Mouse (Mus musculus): ENCODE measurements around the gene Krt32. TPM values are rescaled to one million over a fixed set of nuclear protein-coding genes. Genes with fewer than 3 reads are reported as not detected.

Gene Krt32
- total and polyA plus RNA-seq, 3 experiments = not detected

- Histone ChIP-seq H3K36me3 (ENCODE audit: control insufficient read depth in 1 of 2, insufficient read depth in 2 of 2, low read length in 2 of 2) (no peaks in the 10 kb centered on the region), H3K9me3 (replicated peaks; ENCODE audit: insufficient read depth, low read length) (no peaks in the 10 kb centered on the region), H3K4me3 (ENCODE audit: control insufficient read depth in 1 of 2, insufficient read depth in 1 of 2, low read depth in 2 of 2, low read length in 2 of 2) (no peak overlapping the region), H3K79me2 (ENCODE audit: control insufficient read depth, insufficient read depth, low read length, poor library complexity) (no peaks in the 10 kb centered on the region), H3K27ac (ENCODE audit: control insufficient read depth, low read depth, low read length) (no peak overlapping the region), H3K4me1 (ENCODE audit: control insufficient read depth in 1 of 2, insufficient read depth in 2 of 2, low read length in 2 of 2) (no peaks in the 10 kb centered on the region), H3K9ac (ENCODE audit: control insufficient read depth, low read depth, low read length, poor library complexity, severe bottlenecking) (no peak overlapping the region), H3K27me3 (ENCODE audit: control insufficient read depth in 1 of 2, insufficient read depth in 2 of 2, low read length in 2 of 2) (no peaks in the 10 kb centered on the region)
- no peak for DNase-seq (ENCODE audit: low read depth, low spot score)
- TF ChIP-seq MYC (IDR thresholded peaks at IDR 0.05; ENCODE audit: low read depth, low read length) (no peak), POLR2AphosphoS5 (IDR thresholded peaks at IDR 0.05; ENCODE audit: borderline replicate concordance, low read depth, low read length) (no peak), MAX (IDR thresholded peaks at IDR 0.05; ENCODE audit: low read length) (no peak), TBP (IDR thresholded peaks at IDR 0.05; ENCODE audit: low read depth, low read length) (no peak), RAD21 (IDR thresholded peaks at IDR 0.05; ENCODE audit: low read depth, low read length) (no peak), TCF12 (IDR thresholded peaks at IDR 0.05; ENCODE audit: low read depth, low read length) (no peak), EP300 (IDR thresholded peaks at IDR 0.05; ENCODE audit: low read depth in 1 of 2, low read length in 2 of 2) (no peak), E2F4 (IDR thresholded peaks at IDR 0.05; ENCODE audit: borderline replicate concordance, low read depth, low read length) (no peak), MXI1 (IDR thresholded peaks at IDR 0.05; ENCODE audit: low read depth, low read length) (no peak), POLR2AphosphoS2 (IDR thresholded peaks at IDR 0.05; ENCODE audit: low read length) (no peak), HCFC1 (IDR thresholded peaks at IDR 0.05; ENCODE audit: low read depth, low read length) (no peak), GATA1 (IDR thresholded peaks at IDR 0.05; ENCODE audit: low read depth, low read length) (no peak), CTCF (IDR thresholded peaks at IDR 0.05 in 2 of 3, conservative IDR thresholded peaks at IDR 0.05 in 1 of 3; ENCODE audit: control insufficient read depth in 1 of 3, insufficient read depth in 1 of 3, low read depth in 2 of 3, low read length in 3 of 3, poor library complexity in 1 of 3, severe bottlenecking in 1 of 3) (no peak), ZNF384 (IDR thresholded peaks at IDR 0.05; ENCODE audit: low read depth, low read length) (no peak), MEF2A (IDR thresholded peaks at IDR 0.05; ENCODE audit: extremely low read depth, insufficient replicate concordance, low read depth, low read length, poor library complexity, severe bottlenecking) (no peak), NRF1 (IDR thresholded peaks at IDR 0.05; ENCODE audit: insufficient read depth, low read depth, low read length, poor library complexity, severe bottlenecking) (no peak), USF1 (IDR thresholded peaks at IDR 0.05; ENCODE audit: low read depth, low read length) (no peak)
Observed at GRCm38 (mm10) chr11:100073873-100074272, 14.2 kb downstream of the Krt32 start.

- Histone ChIP-seq H3K27me3 (ENCODE audit: control insufficient read depth in 1 of 2, insufficient read depth in 2 of 2, low read length in 2 of 2) (no peaks in the 10 kb centered on the region), H3K4me3 (ENCODE audit: control insufficient read depth in 1 of 2, insufficient read depth in 1 of 2, low read depth in 2 of 2, low read length in 2 of 2) (no peak overlapping the region), H3K27ac (ENCODE audit: control insufficient read depth, low read depth, low read length) (no peak overlapping the region), H3K36me3 (ENCODE audit: control insufficient read depth in 1 of 2, insufficient read depth in 2 of 2, low read length in 2 of 2) (no peaks in the 10 kb centered on the region), H3K79me2 (ENCODE audit: control insufficient read depth, insufficient read depth, low read length, poor library complexity) (no peaks in the 10 kb centered on the region), H3K9me3 (replicated peaks; ENCODE audit: insufficient read depth, low read length) (no peaks in the 10 kb centered on the region), H3K9ac (ENCODE audit: control insufficient read depth, low read depth, low read length, poor library complexity, severe bottlenecking) (no peak overlapping the region), H3K4me1 (ENCODE audit: control insufficient read depth in 1 of 2, insufficient read depth in 2 of 2, low read length in 2 of 2) (no peaks in the 10 kb centered on the region)
- TF ChIP-seq MAFK (IDR thresholded peaks at IDR 0.05; ENCODE audit: borderline replicate concordance, low read depth, low read length) (no peak), TBP (IDR thresholded peaks at IDR 0.05; ENCODE audit: low read depth, low read length) (no peak), USF1 (IDR thresholded peaks at IDR 0.05; ENCODE audit: low read depth, low read length) (no peak), ZNF384 (IDR thresholded peaks at IDR 0.05; ENCODE audit: low read depth, low read length) (no peak), ETS1 (IDR thresholded peaks at IDR 0.05; ENCODE audit: low read depth, low read length) (no peak), MAX (IDR thresholded peaks at IDR 0.05; ENCODE audit: low read length) (no peak), GABPA (IDR thresholded peaks at IDR 0.05; ENCODE audit: low read depth, low read length) (no peak), ELF1 (IDR thresholded peaks at IDR 0.05; ENCODE audit: low read depth, low read length) (no peak), TAL1 (IDR thresholded peaks at IDR 0.05; ENCODE audit: low read length) (no peak), TCF12 (IDR thresholded peaks at IDR 0.05; ENCODE audit: low read depth, low read length) (no peak)
- DNase-seq (ENCODE audit: low read depth, low spot score) = no peak
Observed at GRCm38 (mm10) chr11:100067293-100068036, 20.6 kb downstream of the Krt32 start.

All from MEL (cell line).